Mouse (Mus musculus) midbrain, embryonic 10.5 days (tissue): ENCODE measurements around the gene Srsf3. TPM values are rescaled to one million over a fixed set of nuclear protein-coding genes. Genes with fewer than 3 reads are reported as not detected.
"Not testable (repeated sequence)": the region's sequence is repeated elsewhere in the genome, so short reads cannot be mapped to it uniquely, and the experiment has no call there.

Experiments
- DNase-seq: peaks from one replicate; pipeline ENCODE4 v3.0.0-alpha.2; 2017; ENCODE audit warnings: low spot score
- H3K27ac ChIP-seq: fragments of 300-500 bp; sonication (generic); replicated peaks from 2 replicates; pipeline ENCODE4 v1.5.1; 2016; ENCODE audit warnings: mild to moderate bottlenecking
- H3K27me3 ChIP-seq: fragments of 300-500 bp; sonication (generic); 2 replicates; pipeline ENCODE4 v1.6.1; 2016; ENCODE audit warnings: low read depth, mild to moderate bottlenecking; ENCODE audit not compliant: poor library complexity, severe bottlenecking
- H3K36me3 ChIP-seq: fragments of 300-500 bp; sonication (generic); 2 replicates; pipeline ENCODE4 v1.6.1; 2016; ENCODE audit warnings: mild to moderate bottlenecking, moderate library complexity
- H3K4me1 ChIP-seq: fragments of 300-500 bp; sonication (generic); 2 replicates; pipeline ENCODE4 v1.6.1; 2016
- H3K4me3 ChIP-seq: fragments of 300-500 bp; sonication (generic); 2 replicates; pipeline ENCODE4 v1.5.1; 2016; ENCODE audit warnings: mild to moderate bottlenecking, moderate library complexity
- H3K9me3 ChIP-seq: fragments of 300-500 bp; sonication (generic); replicated peaks from 2 replicates; pipeline ENCODE4 v1.6.1; 2016; ENCODE audit warnings: mild to moderate bottlenecking
- WGBS: fragments of 180-500 bp; shearing (Covaris S2); methylation state at CpG from one replicate; pipeline ENCODE4 v1.1.7; 2016; 5-methylcytosine and 5-hydroxymethylcytosine counted together
- polyA plus RNA-seq: library from polyadenylated mRNA; unstranded; fragments of >200 nt; fragmentation: Nextera tagmentation; extraction: Ambion mirVana; gene quantifications from 2 replicates; pipeline ENCODE4 v1.2.1, GENCODE M21; 2016

Gene Srsf3
- polyA plus RNA-seq, 1 experiment from 2014 or later, result 839 TPM

- H3K9me3 ChIP-seq, DNase-seq, H3K4me3 ChIP-seq, H3K4me1 ChIP-seq, H3K27ac ChIP-seq, H3K27me3 ChIP-seq: not testable (repeated sequence)
- H3K36me3 ChIP-seq, result peaks cover 96% of the 10 kb centered on the region
- whole genome bisulfite sequencing, result 93% methylated on average over 3 of the region's 3 CpGs
These were observed 9.2 kb downstream of the Srsf3 start for GRCm38 (mm10) chr17:29041632-29042031.

- no peak overlapping the region for H3K4me3 ChIP-seq
- peaks cover 3% of the 10 kb centered on the region; the same call in 1 of the 2 replicates for H3K4me1 ChIP-seq
- H3K27me3 ChIP-seq, result no peaks in the 10 kb centered on the region
- H3K9me3 ChIP-seq, result no peaks in the 10 kb centered on the region
- H3K36me3 ChIP-seq, result peaks cover 96% of the 10 kb centered on the region
- H3K27ac ChIP-seq, result no peak overlapping the region
- DNase-seq, result no peak
These were observed 10.1 kb downstream of the Srsf3 start for GRCm38 (mm10) chr17:29042569-29042968.

- no peak for DNase-seq
- no peaks in the 10 kb centered on the region for H3K9me3 ChIP-seq
- H3K27me3 ChIP-seq, result no peaks in the 10 kb centered on the region
- WGBS, result 94% methylated on average over 3 of the region's 3 CpGs
- H3K36me3 ChIP-seq, result peaks cover 92% of the 10 kb centered on the region
- no peak overlapping the region for H3K4me3 ChIP-seq
- no peaks in the 10 kb centered on the region for H3K4me1 ChIP-seq
- H3K27ac ChIP-seq, result no peak overlapping the region
These were observed 11.2 kb downstream of the Srsf3 start for GRCm38 (mm10) chr17:29043583-29043982.

GRCm38 (mm10) chr17:29044146-29044924, 11.9 kb downstream of the Srsf3 start:
- peaks cover 85% of the 10 kb centered on the region for H3K36me3 ChIP-seq
- H3K4me1 ChIP-seq, result 0 out of 2 replicates have a peak, but pooled peaks cover 4% of the 10 kb centered on the region
- DNase-seq, result no peak
- WGBS, result 87% methylated on average over 6 of the region's 6 CpGs
- H3K9me3 ChIP-seq, result no peaks in the 10 kb centered on the region
- H3K4me3 ChIP-seq, result no peak overlapping the region
- H3K27ac ChIP-seq, result no peak overlapping the region
- H3K27me3 ChIP-seq, result no peaks in the 10 kb centered on the region

- H3K27ac ChIP-seq, result no peak overlapping the region
- DNase-seq, result no peak
These were observed 12.5 kb downstream of the Srsf3 start for GRCm38 (mm10) chr17:29044925-29045319.

GRCm38 (mm10) chr17:29045741-29046530, 13.5 kb downstream of the Srsf3 start:
- WGBS, result 81% methylated on average over 12 of the region's 12 CpGs
- Histone ChIP-seq H3K36me3 (peaks cover 71% of the 10 kb centered on the region), H3K27ac (no peak overlapping the region), H3K27me3 (no peaks in the 10 kb centered on the region), H3K4me3 (no peak overlapping the region), H3K4me1 (peaks cover 8% of the 10 kb centered on the region), H3K9me3 (no peaks in the 10 kb centered on the region)
- DNase-seq, result no peak

More at GRCm38 (mm10) chr17:29044925-29045319, 12.5 kb downstream of the Srsf3 start:
- Histone ChIP-seq H3K36me3 (peaks cover 79% of the 10 kb centered on the region), H3K4me1 (0 out of 2 replicates have a peak, but pooled peaks cover 4% of the 10 kb centered on the region), H3K4me3 (no peak overlapping the region), H3K9me3 (no peaks in the 10 kb centered on the region), H3K27me3 (no peaks in the 10 kb centered on the region)
- WGBS, result 87% methylated on average over 1 of the region's 1 CpGs

GRCm38 (mm10) chr17:29046863-29047262, 14.4 kb downstream of the Srsf3 start:
- Histone ChIP-seq H3K4me3 (no peak overlapping the region), H3K27me3 (no peaks in the 10 kb centered on the region), H3K27ac (no peak overlapping the region), H3K4me1 (peaks cover 8% of the 10 kb centered on the region), H3K36me3 (peaks cover 64% of the 10 kb centered on the region), H3K9me3 (no peaks in the 10 kb centered on the region)
- 91% methylated on average over 3 of the region's 3 CpGs for WGBS
- no peak for DNase-seq

GRCm38 (mm10) chr17:29047697-29048514, 15.5 kb downstream of the Srsf3 start:
- Histone ChIP-seq H3K9me3 (no peaks in the 10 kb centered on the region), H3K4me3 (no peak overlapping the region), H3K27me3 (no peaks in the 10 kb centered on the region), H3K27ac (no peak overlapping the region), H3K36me3 (peaks cover 53% of the 10 kb centered on the region), H3K4me1 (peaks cover 8% of the 10 kb centered on the region)
- WGBS, result 77% methylated on average over 3 of the region's 3 CpGs
- DNase-seq, result no peak

GRCm38 (mm10) chr17:29048748-29049507, 16.5 kb downstream of the Srsf3 start:
- no peaks in the 10 kb centered on the region for H3K9me3 ChIP-seq
- peaks cover 8% of the 10 kb centered on the region for H3K4me1 ChIP-seq
- peak; percentile 75 for DNase-seq
- H3K36me3 ChIP-seq, result peaks cover 49% of the 10 kb centered on the region
- H3K27ac ChIP-seq, result no peak overlapping the region
- H3K4me3 ChIP-seq, result no peak overlapping the region
- 29% methylated on average over 13 of the region's 13 CpGs for WGBS
- H3K27me3 ChIP-seq, result no peaks in the 10 kb centered on the region

- H3K27me3 ChIP-seq, result no peaks in the 10 kb centered on the region
- 87% methylated on average over 5 of the region's 5 CpGs for WGBS
- no peak overlapping the region for H3K4me3 ChIP-seq
- no peaks in the 10 kb centered on the region for H3K9me3 ChIP-seq
- H3K36me3 ChIP-seq, result peaks cover 44% of the 10 kb centered on the region
- no peak overlapping the region for H3K27ac ChIP-seq
- peaks cover 8% of the 10 kb centered on the region for H3K4me1 ChIP-seq
- DNase-seq, result no peak
These were observed 17.1 kb downstream of the Srsf3 start for GRCm38 (mm10) chr17:29049508-29049889.

GRCm38 (mm10) chr17:29049923-29050322, 17.5 kb downstream of the Srsf3 start:
- no peaks in the 10 kb centered on the region for H3K9me3 ChIP-seq
- H3K4me3 ChIP-seq, result no peak overlapping the region
- peaks cover 40% of the 10 kb centered on the region for H3K36me3 ChIP-seq
- no peak for DNase-seq
- no peak overlapping the region for H3K27ac ChIP-seq
- H3K4me1 ChIP-seq, result peaks cover 8% of the 10 kb centered on the region
- WGBS, result 85% methylated on average over 7 of the region's 7 CpGs
- H3K27me3 ChIP-seq, result no peaks in the 10 kb centered on the region

GRCm38 (mm10) chr17:29050791-29051190, 18.4 kb downstream of the Srsf3 start:
- H3K36me3 ChIP-seq, result peaks cover 31% of the 10 kb centered on the region
- peaks cover 12% of the 10 kb centered on the region for H3K4me1 ChIP-seq
- H3K27ac ChIP-seq, result peak overlapping the region; percentile 28; the same call in 1 of the 2 replicates
- no peaks in the 10 kb centered on the region for H3K9me3 ChIP-seq
- H3K4me3 ChIP-seq, result no peak overlapping the region
- H3K27me3 ChIP-seq, result no peaks in the 10 kb centered on the region
- no peak for DNase-seq
- 65% methylated on average over 14 of the region's 14 CpGs for WGBS
